Mouse (Mus musculus): Measurements from ENCODE around the gene Ddx5. TPM values are rescaled to one million over a fixed set of nuclear protein-coding genes. Genes with fewer than 3 reads are reported as not detected.
"Not testable (repeated sequence)": the region's sequence is repeated elsewhere in the genome, so short reads cannot be mapped to it uniquely, and the experiment has no call there.

The Ddx5 gene
- polyA plus RNA-seq, 1 experiment: 130 TPM

DNA sequence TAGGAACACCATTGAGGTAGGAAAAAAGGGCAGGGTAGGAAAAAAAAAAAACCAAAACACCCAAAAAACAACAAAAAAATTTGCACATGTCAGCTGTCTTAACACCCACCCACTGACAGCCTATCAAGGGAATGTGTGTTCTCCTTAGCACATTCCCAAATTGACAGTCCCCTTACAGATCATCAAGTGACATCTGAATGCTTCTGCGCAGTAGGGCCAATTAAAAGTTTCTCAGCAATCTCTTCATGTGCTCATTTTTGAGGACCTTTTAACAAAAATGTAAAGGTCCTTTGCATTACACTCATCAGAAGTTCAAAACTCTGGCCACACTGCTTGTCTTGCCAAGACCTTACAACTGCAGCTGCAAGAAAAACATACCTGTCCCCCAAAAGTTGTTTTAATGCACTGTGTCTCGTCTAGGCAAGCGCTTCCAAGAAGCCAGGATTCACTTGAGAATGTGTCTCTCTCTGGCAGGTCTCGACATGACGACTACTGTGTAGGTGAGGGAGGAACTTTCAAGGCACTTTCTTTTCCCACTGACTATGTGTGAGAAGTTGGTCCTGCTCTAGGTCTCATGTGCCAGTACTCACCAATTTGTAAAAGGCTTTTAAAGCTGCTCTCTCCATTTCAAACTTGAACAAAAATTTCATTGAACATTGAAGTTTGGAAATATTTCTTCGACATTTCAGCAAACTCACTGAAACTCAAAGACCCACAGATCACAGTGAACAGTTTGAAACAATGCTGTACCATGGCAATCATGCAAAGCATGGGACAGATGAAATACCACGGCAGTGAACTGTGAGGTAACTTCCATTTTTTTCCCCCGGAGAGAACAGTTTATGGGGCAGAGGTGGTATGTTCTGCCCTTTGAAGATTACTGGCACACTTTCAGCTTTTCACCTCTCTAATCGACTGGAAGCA is 5.9 kb downstream of the Ddx5 start:
- Histone ChIP-seq H3K4me3 (replicated peaks) (peak overlapping the region; percentile 14), H3K36me3 (ENCODE audit: control insufficient read depth) (peaks cover 80% of the 10 kb centered on the region), H3K4me1 (ENCODE audit: control insufficient read depth) (peaks cover 49% of the 10 kb centered on the region), H3K9me3 (ENCODE audit: control insufficient read depth, low read length) (no peaks in the 10 kb centered on the region), H3K27me3 (ENCODE audit: control insufficient read depth) (no peaks in the 10 kb centered on the region)
- no peak for TF ChIP-seq GATA1 (IDR thresholded peaks at IDR 0.05; ENCODE audit: low read length)

DNA sequence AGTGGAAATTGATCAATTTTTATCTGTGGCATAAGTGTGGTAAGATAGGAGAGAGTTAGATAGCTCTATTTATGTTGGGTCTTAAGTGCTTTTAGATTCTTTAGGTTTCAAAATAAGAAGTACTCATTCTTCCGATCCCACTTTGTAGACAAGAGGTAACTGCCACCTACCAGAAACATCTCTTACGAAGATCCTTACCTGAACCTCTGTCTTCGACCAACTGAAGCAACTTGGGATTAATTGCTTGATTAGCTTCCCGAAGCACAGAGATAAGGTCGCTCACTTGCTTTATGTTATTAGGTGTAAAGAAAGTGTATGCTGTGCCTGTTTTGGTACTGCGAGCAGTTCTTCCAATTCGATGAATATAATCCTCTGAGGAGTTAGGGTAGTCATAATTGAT is 6.7 kb downstream of the Ddx5 start:
- H3K36me3 ChIP-seq (ENCODE audit: control insufficient read depth): peaks cover 82% of the 10 kb centered on the region
- peaks cover 57% of the 10 kb centered on the region for H3K4me1 ChIP-seq (ENCODE audit: control insufficient read depth)
- H3K9me3 ChIP-seq (ENCODE audit: control insufficient read depth, low read length): not testable (repeated sequence)

DNA sequence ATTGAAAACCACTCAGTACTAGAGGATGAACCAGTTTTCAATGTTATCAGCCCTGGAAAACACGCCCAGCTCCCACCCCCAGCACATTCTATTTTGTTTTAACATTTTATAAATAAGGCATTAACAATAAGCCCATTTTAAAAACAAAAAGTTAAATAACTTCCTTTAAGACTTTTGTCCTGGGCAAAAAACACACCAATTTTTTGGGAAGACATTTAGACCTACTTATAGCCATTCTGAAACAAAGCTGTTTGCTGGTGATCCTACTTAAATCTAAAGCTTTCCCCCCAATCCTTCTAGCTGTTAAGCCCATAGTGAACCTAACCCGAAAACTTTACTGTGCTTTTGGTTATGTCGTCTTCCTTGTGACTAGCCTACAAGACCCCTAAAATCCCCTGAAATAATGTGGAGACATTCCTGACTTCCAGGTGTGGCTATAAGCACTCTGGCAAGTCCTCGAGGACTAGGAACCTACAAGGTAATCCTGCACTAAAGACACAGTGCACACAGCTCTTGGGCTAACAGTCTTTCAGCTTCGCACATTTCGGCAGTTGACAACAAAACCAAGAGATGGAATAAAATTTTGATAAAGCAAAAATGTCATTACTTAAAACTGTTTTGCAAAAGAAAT is 8.3 kb downstream of the Ddx5 start:
- H3K27me3 ChIP-seq (ENCODE audit: control insufficient read depth): no peaks in the 10 kb centered on the region
- TF ChIP-seq GATA1 (IDR thresholded peaks at IDR 0.05; ENCODE audit: low read length): no peak
- TF ChIP-seq TAL1 (IDR thresholded peaks at IDR 0.05; ENCODE audit: low read length): no peak
- H3K4me1 ChIP-seq (ENCODE audit: control insufficient read depth): peaks cover 49% of the 10 kb centered on the region
- peaks cover 81% of the 10 kb centered on the region for H3K36me3 ChIP-seq (ENCODE audit: control insufficient read depth)
- no peaks in the 10 kb centered on the region for H3K9me3 ChIP-seq (ENCODE audit: control insufficient read depth, low read length)
- H3K4me3 ChIP-seq (replicated peaks): peak overlapping the region; percentile 29

More for the DNA sequence above, 6.7 kb downstream of the Ddx5 start:
- H3K4me3 ChIP-seq (replicated peaks); H3K27me3 ChIP-seq (ENCODE audit: control insufficient read depth): not testable (repeated sequence)

DNA sequence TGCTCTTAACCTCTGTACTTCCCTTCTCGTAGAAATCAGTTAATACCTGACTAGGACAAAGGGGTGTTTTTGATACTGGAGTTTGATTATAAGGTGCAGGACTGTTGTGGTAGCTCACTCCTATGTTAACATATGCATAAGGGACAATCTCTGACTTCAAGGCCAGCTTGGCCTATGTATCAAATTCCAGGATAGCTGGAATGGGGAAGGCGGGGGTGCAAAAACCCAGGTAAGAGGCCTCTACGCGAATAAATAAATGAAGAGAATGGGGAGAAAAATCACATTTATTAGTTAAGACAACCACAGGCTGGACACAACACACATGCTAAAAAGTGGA is 8.9 kb downstream of the Ddx5 start:
- Histone ChIP-seq H3K27me3 (ENCODE audit: control insufficient read depth) (no peaks in the 10 kb centered on the region), H3K4me1 (ENCODE audit: control insufficient read depth) (peaks cover 45% of the 10 kb centered on the region), H3K9me3 (ENCODE audit: control insufficient read depth, low read length) (no peaks in the 10 kb centered on the region), H3K36me3 (ENCODE audit: control insufficient read depth) (peaks cover 81% of the 10 kb centered on the region), H3K4me3 (replicated peaks) (peak overlapping the region; percentile 87)
- no peak for TF ChIP-seq GATA1 (IDR thresholded peaks at IDR 0.05; ENCODE audit: low read length)
- no peak for TF ChIP-seq TAL1 (IDR thresholded peaks at IDR 0.05; ENCODE audit: low read length)

DNA sequence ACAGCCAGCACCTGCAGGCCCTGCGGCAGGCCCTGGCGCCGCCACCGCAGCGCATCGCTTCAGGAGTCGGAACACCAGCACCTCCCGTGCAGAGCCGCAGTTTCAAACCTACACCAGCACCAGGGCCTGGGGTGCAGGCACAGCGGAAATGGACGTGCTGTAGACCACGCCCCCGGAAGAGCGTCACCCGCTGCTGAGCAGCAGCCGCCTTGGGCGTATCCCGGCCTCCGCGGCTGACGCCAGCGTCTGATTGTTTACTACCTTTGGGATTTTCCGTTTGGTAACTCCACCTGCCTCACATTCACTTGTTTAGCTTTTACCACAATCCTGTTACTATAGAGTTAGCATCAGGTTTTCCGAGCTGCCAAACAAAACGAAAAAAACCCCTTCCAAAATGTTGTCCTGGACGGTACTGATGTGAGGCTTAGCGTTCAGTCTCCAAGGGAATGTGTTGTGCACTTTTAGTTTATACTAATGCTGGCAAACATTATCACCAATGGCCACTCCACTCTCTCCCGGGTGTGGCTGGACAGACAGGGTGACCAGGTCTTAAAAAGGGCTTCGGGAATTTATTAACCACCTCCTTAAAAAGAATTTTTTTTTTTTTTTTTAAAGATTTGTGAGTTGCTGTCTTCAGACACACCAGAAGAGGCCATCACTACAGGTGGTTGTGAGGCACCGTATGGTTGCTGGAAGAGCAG is 9.4 kb downstream of the Ddx5 start, which contains the start of gene Polg2:
Gene Polg2 (minus strand): TSS at position 150 of the 701 bp plus-strand sequence.
- peaks cover 45% of the 10 kb centered on the region for H3K4me1 ChIP-seq (ENCODE audit: control insufficient read depth)
- no peak for TF ChIP-seq GATA1 (IDR thresholded peaks at IDR 0.05; ENCODE audit: low read length)
- TF ChIP-seq TAL1 (IDR thresholded peaks at IDR 0.05; ENCODE audit: low read length): no peak
- peaks cover 81% of the 10 kb centered on the region for H3K36me3 ChIP-seq (ENCODE audit: control insufficient read depth)

DNA sequence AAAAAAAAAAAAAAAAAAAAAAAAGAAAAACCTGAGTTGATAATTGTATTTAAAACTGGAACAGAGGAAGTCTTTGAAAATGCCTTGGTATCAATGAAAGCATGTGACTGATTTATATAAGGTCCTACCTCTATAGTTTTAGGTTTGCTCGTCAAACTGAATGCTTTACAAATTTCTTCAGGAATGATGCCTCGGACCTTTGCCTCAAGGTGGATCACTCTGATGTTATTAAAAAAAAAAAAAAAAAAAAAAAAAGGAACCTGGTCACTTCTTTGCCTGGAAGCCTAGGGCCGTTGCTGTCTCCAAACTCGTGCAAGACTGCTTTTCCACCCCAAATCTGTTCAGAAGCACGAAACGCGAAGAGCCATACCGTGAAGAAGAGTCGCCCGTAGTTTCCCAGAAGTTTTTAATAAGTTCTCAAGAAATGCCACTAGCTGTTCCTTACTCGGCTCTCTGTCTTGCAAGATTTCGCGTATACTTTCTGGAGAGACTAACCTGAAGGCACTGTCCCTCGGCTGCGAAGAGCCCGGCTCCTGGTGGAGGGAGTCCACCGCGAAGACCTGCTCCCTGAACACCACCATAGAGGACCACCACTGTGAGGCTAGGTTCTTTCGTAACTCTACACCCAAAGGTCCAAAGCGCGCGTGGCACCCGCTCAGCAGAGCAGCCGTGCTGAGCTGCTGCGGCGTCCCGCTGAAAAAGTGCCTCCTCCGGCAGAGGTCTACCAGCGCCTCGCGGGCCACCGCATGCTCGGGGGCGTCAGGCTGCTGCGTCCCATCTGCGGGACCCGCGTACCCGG is 10.2 kb downstream of the Ddx5 start:
- Histone ChIP-seq H3K36me3 (ENCODE audit: control insufficient read depth) (peaks cover 81% of the 10 kb centered on the region), H3K27me3 (ENCODE audit: control insufficient read depth) (no peaks in the 10 kb centered on the region), H3K4me1 (ENCODE audit: control insufficient read depth) (peaks cover 45% of the 10 kb centered on the region), H3K9me3 (ENCODE audit: control insufficient read depth, low read length) (no peaks in the 10 kb centered on the region), H3K4me3 (replicated peaks) (peak overlapping the region; percentile 87)
- TF ChIP-seq TAL1 (IDR thresholded peaks at IDR 0.05; ENCODE audit: low read length) (no peak), GATA1 (IDR thresholded peaks at IDR 0.05; ENCODE audit: low read length) (no peak)

More for the DNA sequence above, 9.4 kb downstream of the Ddx5 start, which contains the start of gene Polg2:
- Histone ChIP-seq H3K9me3 (ENCODE audit: control insufficient read depth, low read length) (no peaks in the 10 kb centered on the region), H3K27me3 (ENCODE audit: control insufficient read depth) (no peaks in the 10 kb centered on the region), H3K4me3 (replicated peaks) (peak within 1 kb of the TSS; percentile 87)

DNA sequence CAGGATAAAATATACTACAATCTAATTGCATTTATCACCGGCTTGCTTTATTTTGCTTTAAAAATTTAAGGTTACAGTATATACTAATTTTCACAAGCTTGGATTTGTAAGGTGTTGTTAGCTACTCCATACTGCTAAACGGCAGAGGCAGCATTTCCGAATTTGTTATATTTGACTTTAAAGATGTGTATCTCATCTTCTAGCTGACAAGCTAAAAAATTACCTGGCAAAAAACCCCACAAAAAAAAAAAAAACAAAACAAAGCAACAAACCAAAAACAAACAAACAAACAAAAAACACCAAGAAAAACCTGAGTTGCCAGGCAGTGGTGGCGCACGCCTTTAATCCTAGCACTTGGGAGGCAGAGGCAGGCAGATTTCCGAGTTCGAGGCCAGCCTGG is 10.9 kb downstream of the Ddx5 start:
- H3K4me3 ChIP-seq (replicated peaks): peak overlapping the region; percentile 87
- H3K9me3 ChIP-seq (ENCODE audit: control insufficient read depth, low read length): no peaks in the 10 kb centered on the region
- TF ChIP-seq TAL1 (IDR thresholded peaks at IDR 0.05; ENCODE audit: low read length): no peak
- TF ChIP-seq GATA1 (IDR thresholded peaks at IDR 0.05; ENCODE audit: low read length): no peak
- H3K36me3 ChIP-seq (ENCODE audit: control insufficient read depth): peaks cover 81% of the 10 kb centered on the region
- no peaks in the 10 kb centered on the region for H3K27me3 ChIP-seq (ENCODE audit: control insufficient read depth)
- peaks cover 42% of the 10 kb centered on the region for H3K4me1 ChIP-seq (ENCODE audit: control insufficient read depth)

DNA sequence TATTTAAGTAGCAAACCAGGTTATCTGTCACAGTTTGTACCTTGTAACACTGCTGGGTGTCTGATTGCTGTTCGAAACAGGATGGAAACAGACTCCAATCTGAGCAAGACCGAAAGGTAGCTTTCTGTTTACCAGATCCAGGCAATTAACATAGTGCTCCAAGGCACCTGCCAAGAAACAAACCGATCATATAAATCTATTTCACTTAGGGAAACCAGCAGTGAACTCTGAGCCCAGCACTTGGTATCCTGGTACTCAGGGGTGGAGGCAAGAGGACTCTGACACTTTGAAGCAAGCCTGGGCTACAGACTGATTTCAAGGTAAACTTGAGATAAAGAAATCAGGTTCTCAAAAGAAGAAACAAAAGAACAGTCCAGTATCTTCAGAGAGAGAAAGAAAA is 11.6 kb downstream of the Ddx5 start:
- H3K4me1 ChIP-seq (ENCODE audit: control insufficient read depth): peaks cover 36% of the 10 kb centered on the region
- H3K9me3 ChIP-seq (ENCODE audit: control insufficient read depth, low read length): no peaks in the 10 kb centered on the region
- no peak overlapping the region for H3K4me3 ChIP-seq (replicated peaks)
- H3K27me3 ChIP-seq (ENCODE audit: control insufficient read depth): no peaks in the 10 kb centered on the region
- TF ChIP-seq TAL1 (IDR thresholded peaks at IDR 0.05; ENCODE audit: low read length): no peak
- no peak for TF ChIP-seq GATA1 (IDR thresholded peaks at IDR 0.05; ENCODE audit: low read length)
- peaks cover 81% of the 10 kb centered on the region for H3K36me3 ChIP-seq (ENCODE audit: control insufficient read depth)
